Mouse (Mus musculus) heart, postnatal 25 days (tissue): ENCODE results near the gene Spsb2. TPM values are rescaled to one million over a fixed set of nuclear protein-coding genes. Genes with fewer than 3 reads are reported as not detected.

Source experiments
- DNase-seq: peaks from one replicate; pipeline ENCODE4 v3.0.0; 2022; ENCODE audit warnings: low spot score
- intact Hi-C: fragments of 180-260 bp; cut with DNase I; formaldehyde crosslinking; loops from one replicate; pipeline ENCODE4 v1.15.1; 2025
- total RNA-seq, 2 experiments: library from RNA; stranded (reverse); gene quantifications; 2 replicates each; pipeline ENCODE4 v1.2.3; 2021

Spsb2 gene
- total RNA-seq = 1 to 10 TPM; 2.9 to 3.3 TPM

GRCm38 (mm10) chr6:124808358-124809012 is at the start of gene Spsb2:
Spsb2 (plus strand) TSS chr6:124808661.
- intact Hi-C loops = loop anchor here (2.0 kb wide), 1 partner anchor 38 kb away; no protein-coding TSS in a partner anchor
- DNase-seq = peak; percentile 63

DNA sequence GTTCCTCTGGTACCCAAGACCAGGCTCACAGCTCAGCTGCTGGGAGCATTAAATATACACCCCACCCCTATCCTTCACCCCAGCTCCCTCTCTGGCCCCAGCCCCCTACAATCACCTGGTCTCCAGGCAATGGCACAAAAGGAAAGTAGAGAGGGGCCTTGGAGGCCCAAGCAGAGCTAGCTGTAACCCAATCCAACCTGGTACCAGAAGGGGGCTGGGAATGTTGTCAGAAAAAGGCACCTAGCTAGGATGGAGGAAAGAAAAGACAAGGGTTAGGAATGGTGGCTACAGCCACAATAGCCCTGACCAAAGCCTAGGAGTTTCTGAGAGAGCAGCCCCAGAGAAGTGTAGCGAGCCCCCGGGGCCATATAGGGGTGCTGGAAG is 49.6 kb upstream of the Spsb2 start:
- DNase-seq = no peak
- intact Hi-C loops = loop anchor here (1.0 to 5.0 kb wide), 5 partner anchors 47 to 246 kb away; partner anchors contain the start of genes C1ra, C1rb, Emg1 and Lpcat3

- peak; percentile 57 for DNase-seq
- intact Hi-C loops = loop anchor here (1.0 to 5.0 kb wide), 5 partner anchors 47 to 246 kb away; partner anchors contain the start of genes C1ra, C1rb, Emg1 and Lpcat3
These were observed 49.2 kb upstream of the Spsb2 start for GRCm38 (mm10) chr6:124759259-124759658.

- intact Hi-C loops = no loop called here
- no peak for DNase-seq
These were observed 42.5 kb upstream of the Spsb2 start for GRCm38 (mm10) chr6:124765951-124766350.

DNA sequence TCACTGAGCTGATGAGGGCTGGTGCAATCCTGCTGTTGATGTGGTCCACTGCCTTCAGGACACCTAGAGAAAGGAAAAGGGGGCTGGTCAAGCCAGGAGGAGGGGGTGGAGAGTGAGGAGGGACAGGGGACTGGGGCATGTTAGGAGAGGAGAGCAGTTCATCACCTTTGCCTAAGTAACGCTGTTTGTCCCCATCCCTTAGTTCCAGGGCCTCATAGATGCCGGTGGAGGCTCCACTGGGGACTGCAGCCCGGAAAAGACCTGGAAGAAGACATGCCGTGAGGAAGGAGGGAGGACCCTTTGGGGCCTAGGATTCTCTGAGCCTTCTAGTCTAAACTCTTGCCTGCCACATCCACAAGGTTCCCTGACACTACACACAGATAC is 40.9 kb upstream of the Spsb2 start:
- intact Hi-C loops = no loop called here
- DNase-seq = no peak

DNA sequence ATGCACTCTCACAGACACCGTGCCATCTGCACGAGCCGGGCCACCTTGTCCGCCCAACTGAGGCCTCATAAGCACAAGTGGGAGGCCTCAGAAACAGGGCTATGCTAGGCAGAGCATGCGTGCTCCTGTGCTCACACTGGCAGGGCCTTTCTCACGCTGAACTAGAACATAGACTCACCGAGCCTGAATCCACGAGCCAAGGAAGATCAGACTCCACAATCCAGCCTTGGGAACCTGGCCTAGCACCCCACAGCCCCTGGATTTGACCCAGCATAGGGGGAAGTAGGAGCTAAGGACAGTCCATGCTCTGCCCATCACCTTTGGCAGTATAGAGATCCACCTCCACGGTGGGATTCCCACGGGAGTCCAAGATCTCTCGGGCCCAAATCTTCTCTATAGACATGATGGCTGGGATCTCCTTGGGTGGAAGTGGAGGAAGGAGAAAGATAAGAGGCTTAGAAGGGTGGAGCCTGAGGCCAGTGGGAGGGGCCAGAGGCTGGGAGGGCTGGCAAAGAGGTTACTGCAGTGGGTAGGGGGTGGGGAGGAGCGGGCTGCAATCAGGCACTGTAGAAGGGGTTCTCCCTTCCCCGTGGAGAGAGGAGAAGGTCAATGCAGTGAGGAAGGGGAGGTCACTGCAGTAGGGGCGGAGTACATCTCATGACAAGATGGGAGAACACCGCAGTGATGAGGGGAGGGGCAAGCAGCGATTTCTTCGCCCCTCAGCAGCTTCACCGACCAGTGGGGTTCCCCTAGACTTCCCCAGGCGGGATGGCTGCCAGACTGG is 40.3 kb upstream of the Spsb2 start:
- DNase-seq = no peak
- intact Hi-C loops = no loop called here

DNA sequence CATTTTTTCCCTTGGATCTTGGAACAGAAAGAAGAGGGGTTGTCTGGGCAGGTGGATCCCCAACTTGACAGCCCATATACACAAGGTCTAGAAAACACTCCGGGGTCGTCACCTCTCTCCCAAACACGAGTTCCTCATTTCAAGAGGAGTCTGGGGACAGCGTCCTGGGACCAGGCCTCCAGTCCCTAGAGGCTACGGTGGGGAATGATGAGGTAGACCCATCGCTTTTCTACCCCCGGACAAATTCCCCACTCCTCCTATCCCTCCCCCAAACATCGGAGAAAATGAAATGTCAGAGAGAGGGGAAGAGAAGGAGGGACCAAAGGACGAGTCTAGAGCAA is 39.8 kb upstream of the Spsb2 start:
- intact Hi-C loops = no loop called here
- DNase-seq = no peak

DNA sequence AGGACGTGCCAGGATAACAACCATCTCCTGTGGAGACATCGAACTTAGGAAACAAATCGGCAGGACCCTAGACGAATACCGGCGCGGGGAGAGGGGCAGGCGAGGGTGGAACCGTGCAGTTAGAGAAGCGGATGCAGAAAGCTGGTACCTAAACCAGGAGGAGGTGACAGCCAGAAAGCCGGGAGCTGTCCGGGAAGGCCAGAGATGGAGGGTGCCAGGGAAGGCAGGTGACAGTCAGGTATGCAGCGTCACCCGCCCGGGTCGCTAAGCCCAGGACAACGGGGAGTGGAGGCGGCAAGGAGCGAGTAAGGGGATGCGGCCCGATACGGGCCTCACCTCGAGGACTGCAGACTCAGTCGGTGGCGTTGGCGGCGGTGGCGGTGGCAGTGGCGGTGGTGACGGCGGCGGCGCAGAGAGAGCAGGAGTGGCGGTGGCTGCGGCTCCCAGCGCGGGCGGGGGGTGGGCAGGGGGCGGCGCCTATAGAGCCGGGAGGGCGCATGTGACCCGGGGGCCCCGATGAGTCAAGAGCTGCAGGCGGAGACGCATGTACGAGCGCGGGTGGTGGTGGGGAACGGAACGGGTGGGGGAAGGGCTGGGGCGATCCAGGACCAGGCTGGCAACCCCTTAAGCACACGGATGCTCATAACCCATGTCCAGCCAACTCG is 39.2 kb upstream of the Spsb2 start, which contains the start of gene Eno2:
TSS of gene Eno2 (minus strand) at position 573 of the 665 bp plus-strand sequence.
- DNase-seq = no peak
- intact Hi-C loops = no loop called here

GRCm38 (mm10) chr6:124770013-124770412 is 38.4 kb upstream of the Spsb2 start:
- DNase-seq = no peak
- intact Hi-C loops = no loop called here

DNA sequence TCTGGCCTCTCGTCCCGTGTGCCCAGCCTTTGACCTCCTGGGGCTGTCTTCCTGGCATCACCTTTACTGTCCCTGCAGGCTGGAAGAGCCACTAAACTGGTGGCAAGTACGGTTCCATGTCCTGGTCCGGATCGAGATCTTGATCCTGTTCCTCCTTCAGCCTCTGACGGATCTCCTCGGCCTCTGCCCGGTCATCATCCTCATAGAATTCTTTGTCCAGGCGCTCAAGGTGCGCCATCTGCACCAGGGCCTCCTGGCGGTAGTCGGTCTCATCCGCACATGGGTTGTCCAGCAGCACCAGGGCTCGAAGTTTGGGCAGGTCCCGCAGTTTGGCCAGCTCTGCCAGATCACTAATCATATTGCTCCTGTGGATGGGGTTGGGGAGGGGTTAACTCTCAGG is 38.0 kb upstream of the Spsb2 start:
- DNase-seq = no peak

GRCm38 (mm10) chr6:124779222-124779983 is 29.1 kb upstream of the Spsb2 start, which contains the start of gene Lrrc23:
Lrrc23 (minus strand) TSS chr6:124779727.
- DNase-seq = no peak
- intact Hi-C loops = no loop called here

More for the DNA sequence above, 38.0 kb upstream of the Spsb2 start:
- intact Hi-C loops = no loop called here

DNA sequence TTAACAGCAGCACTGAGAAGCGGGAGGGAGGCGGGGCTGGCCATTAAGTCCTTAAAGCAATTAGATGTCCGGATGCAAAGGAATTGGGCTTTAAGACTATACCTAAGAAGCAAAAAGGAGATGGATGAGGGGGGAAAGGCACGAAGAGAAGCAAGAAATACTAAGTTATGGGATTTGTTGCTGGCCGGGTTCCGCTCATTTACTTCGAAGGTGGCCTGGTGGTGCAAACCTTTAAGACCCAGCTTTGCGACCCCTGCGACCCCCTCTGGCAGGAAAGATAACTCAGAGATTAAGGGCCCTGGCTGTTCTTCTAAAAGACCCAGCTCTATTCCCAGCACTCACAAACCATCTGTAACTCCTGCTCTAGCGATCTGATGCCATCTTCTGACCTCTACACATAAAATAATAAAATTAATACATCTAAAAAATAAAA is 28.5 kb upstream of the Spsb2 start:
- intact Hi-C loops = no loop called here
- no peak for DNase-seq

DNA sequence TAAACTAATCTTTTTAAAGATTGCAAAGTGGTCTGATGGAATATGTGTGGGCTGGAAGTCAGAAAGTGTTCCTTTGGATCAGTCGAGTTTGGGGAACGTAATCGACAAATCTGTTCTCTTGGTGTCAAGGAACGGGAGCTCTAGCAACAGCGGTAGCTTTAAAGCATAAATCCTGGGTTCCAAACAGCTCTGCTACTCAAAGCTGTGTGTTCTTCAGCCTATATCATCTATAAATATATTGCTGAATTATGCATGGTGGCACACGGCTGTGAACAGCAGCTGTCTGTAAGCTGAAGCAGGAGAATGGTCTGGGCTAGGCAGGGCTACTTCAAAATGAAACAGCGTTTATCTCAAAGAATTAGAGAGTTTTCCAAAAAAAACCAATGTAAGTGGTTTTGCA is 27.5 kb upstream of the Spsb2 start:
- intact Hi-C loops = no loop called here
- DNase-seq = no peak

DNA sequence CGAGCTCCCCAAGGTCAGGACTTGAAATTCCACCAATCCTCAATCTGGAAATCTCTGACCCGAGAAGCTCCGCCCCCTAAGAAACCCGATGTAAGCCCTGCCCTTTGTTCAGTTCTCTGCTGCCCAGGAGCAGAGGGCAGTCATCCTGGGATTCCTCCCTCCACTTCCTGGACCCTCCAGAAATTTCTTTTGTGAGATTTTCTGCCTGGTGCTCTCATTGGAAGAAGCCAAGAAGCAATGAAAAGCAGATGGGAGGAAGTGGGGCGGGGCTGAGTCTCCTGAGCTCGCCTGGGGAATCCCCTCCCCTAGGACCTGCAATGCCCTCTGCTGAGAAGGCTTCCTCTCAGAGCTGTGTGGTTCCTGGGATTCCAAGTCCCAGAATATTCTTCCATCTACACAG is 26.0 kb upstream of the Spsb2 start:
- DNase-seq = no peak
- intact Hi-C loops = no loop called here

DNA sequence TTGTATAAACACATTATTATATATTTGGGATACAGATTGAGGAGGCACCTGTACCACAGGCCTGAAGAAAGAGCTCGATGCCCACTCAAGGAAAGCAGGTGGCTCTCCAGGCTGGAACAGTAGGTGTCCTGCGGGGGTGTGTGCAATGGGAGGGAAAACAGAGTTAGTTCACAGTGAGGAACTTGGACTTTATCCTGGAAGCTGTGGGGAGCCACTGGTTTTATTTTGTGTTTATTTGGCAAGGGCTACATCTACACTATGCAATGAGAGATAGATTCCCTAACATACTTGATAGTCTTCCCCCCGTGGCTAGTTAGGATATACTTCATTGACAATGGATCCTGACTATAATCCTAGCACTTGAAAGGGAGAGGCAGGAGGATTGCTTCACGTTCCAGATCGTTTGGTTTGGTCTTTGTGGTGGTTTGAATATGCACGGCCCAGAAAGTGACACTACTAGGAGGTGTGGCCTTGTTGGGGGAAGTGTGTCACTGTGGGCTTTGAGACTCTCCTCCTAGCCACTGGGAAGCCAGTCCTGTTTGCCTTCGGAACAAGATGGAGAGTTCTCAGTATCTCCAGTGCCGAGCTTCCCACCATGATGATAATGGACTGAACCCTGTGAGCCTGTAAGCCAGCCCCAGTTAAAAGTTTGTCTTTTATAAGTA is 21.6 kb upstream of the Spsb2 start:
- intact Hi-C loops = no loop called here
- DNase-seq = no peak

GRCm38 (mm10) chr6:124787722-124788121 is 20.7 kb upstream of the Spsb2 start:
- DNase-seq = no peak
- intact Hi-C loops = no loop called here

DNA sequence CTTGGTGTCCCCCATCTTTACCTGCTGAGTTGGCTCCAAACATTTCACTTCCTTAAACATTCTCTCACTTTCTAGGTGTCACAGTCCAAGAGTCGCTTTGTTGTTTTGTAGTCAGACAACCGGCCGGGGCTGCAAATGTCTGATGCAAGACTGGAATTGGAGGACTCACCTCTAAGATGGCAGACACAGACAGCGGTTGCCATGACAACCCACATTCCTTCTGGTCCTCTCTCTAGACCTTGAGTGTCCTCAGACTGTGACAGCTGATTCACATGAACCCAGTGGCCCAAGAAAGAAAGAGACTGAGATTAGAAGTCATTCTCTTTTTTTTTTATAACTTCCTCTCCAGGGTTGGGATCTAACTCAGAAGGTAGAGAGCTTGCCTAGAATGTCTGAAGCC is 18.9 kb upstream of the Spsb2 start:
- DNase-seq = no peak
- intact Hi-C loops = no loop called here

DNA sequence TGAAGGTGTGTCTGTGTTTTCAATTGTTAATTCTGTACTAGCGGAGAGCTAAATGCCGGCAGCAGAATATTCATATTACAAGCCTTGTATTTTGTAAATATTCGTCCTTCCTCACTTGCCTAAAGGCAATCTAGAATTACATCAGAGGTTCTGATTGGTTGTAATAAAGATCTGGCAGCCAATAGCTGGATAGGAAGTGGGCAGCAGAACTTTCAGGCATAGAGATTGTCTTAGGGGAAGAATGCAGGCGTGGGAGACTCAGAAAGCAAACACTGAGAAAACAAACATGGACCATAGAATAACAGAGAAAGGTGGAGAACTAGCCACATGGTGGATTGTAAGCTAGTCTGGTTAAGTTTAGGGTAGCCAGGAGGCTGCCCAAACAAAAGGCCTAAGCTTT is 18.3 kb upstream of the Spsb2 start:
- intact Hi-C loops = no loop called here

GRCm38 (mm10) chr6:124791911-124792310 is 16.6 kb upstream of the Spsb2 start:
- DNase-seq = no peak
- intact Hi-C loops = no loop called here

More for the DNA sequence above, 18.3 kb upstream of the Spsb2 start:
- DNase-seq = no peak
